Comparison of ENCODE assay signal across 22 mouse cellular contexts in genomic region chr5:20779191-20779590, GRCm38 (mm10).
A peak's percentile ranks its signal among the peaks of the same experiment; 100 is the strongest.
DNase-seq lines count a peak whose midpoint lies in the region; ATAC-seq lines count a peak whose summit lies in the region.
"Had no signal": no experiment of that assay in that cellular context is flagged by ENCODE, and none has a peak within 500 bp of the region (broad histone marks: within the 10 kb centered on the region; RNA-seq: fewer than 3 reads in every experiment).

No protein-coding gene starts in this region.

- DNase-seq in cerebellum, postnatal 10 days: peak; percentile 13 to 35
- DNase-seq in cerebellum, adult 9-10 months: no peak
- DNase-seq in limb, embryonic 10.5 days (ENCODE audit: low spot score): no peak
- DNase-seq in midbrain, embryonic 11.5 days (ENCODE audit: low spot score, missing footprints): no peak
- DNase-seq: adrenal gland, postnatal 25 days; gastrocnemius, adult 2 months; heart, postnatal 4 days; kidney, adult 8-10 months; kidney, postnatal 10 days; right cerebral cortex, adult 18-20 months; right cerebral cortex, postnatal 4 days had no signal

- H3K27me3 ChIP-seq in limb, embryonic 12.5 days: no peaks in the 10 kb centered on the region
- H3K27me3 ChIP-seq in limb, embryonic 10.5 days (ENCODE audit: low read depth, poor library complexity, severe bottlenecking): no peaks in the 10 kb centered on the region
- no peaks in the 10 kb centered on the region for H3K27me3 ChIP-seq in megakaryocyte, embryonic 14.5 days (replicated peaks)
- no peaks in the 10 kb centered on the region for H3K27me3 ChIP-seq in midbrain, embryonic 11.5 days (ENCODE audit: control insufficient read depth, insufficient read depth, low read length)
- H3K27me3 ChIP-seq: intestine, embryonic 15.5 days; lung, embryonic 15.5 days; neural tube, embryonic 15.5 days had no signal

- H3K4me2 ChIP-seq in limb, embryonic 12.5 days: no peak overlapping the region
- no peak overlapping the region for H3K4me2 ChIP-seq in midbrain, embryonic 11.5 days
- H3K4me2 ChIP-seq: intestine, embryonic 15.5 days; liver, embryonic 11.5 days; lung, embryonic 15.5 days; neural tube, embryonic 15.5 days had no signal

- H3K27ac ChIP-seq in limb, embryonic 12.5 days: peak overlapping the region; percentile 36; the same call in 1 of the 2 replicates
- H3K27ac ChIP-seq in limb, embryonic 10.5 days: no peak overlapping the region
- no peak overlapping the region for H3K27ac ChIP-seq in midbrain, embryonic 11.5 days (ENCODE audit: low read depth, low read length)
- H3K27ac ChIP-seq: gastrocnemius, adult 2 months; intestine, embryonic 15.5 days; lung, embryonic 15.5 days; midbrain, embryonic 10.5 days; neural tube, embryonic 15.5 days had no signal

- H3K9ac ChIP-seq in limb, embryonic 12.5 days (replicated peaks): no peak overlapping the region
- H3K9ac ChIP-seq in midbrain, embryonic 11.5 days (ENCODE audit: low read length): no peak overlapping the region
- H3K9ac ChIP-seq: intestine, embryonic 15.5 days; lung, embryonic 15.5 days; neural tube, embryonic 15.5 days had no signal

- WGBS in limb, embryonic 12.5 days: 38% methylated on average over 2 of the region's 2 CpGs
- 76% methylated on average over 2 of the region's 2 CpGs for WGBS in limb, embryonic 10.5 days
- 80% methylated on average over 2 of the region's 2 CpGs for WGBS in midbrain, embryonic 11.5 days

- peaks cover 11% of the 10 kb centered on the region; the same call in 1 of the 2 replicates for H3K4me1 ChIP-seq in limb, embryonic 12.5 days (replicated peaks)
- no peaks in the 10 kb centered on the region for H3K4me1 ChIP-seq in limb, embryonic 10.5 days
- H3K4me1 ChIP-seq in megakaryocyte, embryonic 14.5 days: peaks cover 29% of the 10 kb centered on the region
- H3K4me1 ChIP-seq in midbrain, embryonic 11.5 days (ENCODE audit: control insufficient read depth, insufficient read depth, low read length): no peaks in the 10 kb centered on the region
- H3K4me1 ChIP-seq: intestine, embryonic 15.5 days; lung, embryonic 15.5 days; midbrain, embryonic 10.5 days; neural tube, embryonic 15.5 days had no signal

- ATAC-seq in limb, embryonic 12.5 days (ENCODE audit: insufficient number of reproducible peaks, insufficient read depth, low FRiP score, low TSS enrichment, low read depth): no peak
- no peak for ATAC-seq in megakaryocyte, adult 5-6 weeks (ENCODE audit: poor library complexity, severe bottlenecking)
- ATAC-seq in hematopoietic stem cell, adult 5-6 weeks (replicated peaks in 1 of 2; ENCODE audit: insufficient read depth in 1 of 2, low FRiP score in 2 of 2, low TSS enrichment in 1 of 2, low read depth in 1 of 2, poor library complexity in 2 of 2, severe bottlenecking in 2 of 2): peak; percentile 19 to 43; a peak in 3 of 4 replicates
- ATAC-seq in midbrain, embryonic 11.5 days (ENCODE audit: low FRiP score): no peak
- ATAC-seq: forebrain, embryonic 14.5 days; hindbrain, embryonic 16.5 days; intestine, embryonic 15.5 days had no signal

- H3K9me3 ChIP-seq in limb, embryonic 12.5 days: no peaks in the 10 kb centered on the region
- H3K9me3 ChIP-seq in limb, embryonic 10.5 days (replicated peaks): no peaks in the 10 kb centered on the region
- no peaks in the 10 kb centered on the region for H3K9me3 ChIP-seq in megakaryocyte, embryonic 14.5 days
- H3K9me3 ChIP-seq in midbrain, embryonic 11.5 days (ENCODE audit: control insufficient read depth, low read length): no peaks in the 10 kb centered on the region
- H3K9me3 ChIP-seq: intestine, embryonic 15.5 days; lung, embryonic 15.5 days; midbrain, embryonic 10.5 days; neural tube, embryonic 15.5 days had no signal

- no peak overlapping the region for H3K4me3 ChIP-seq in limb, embryonic 12.5 days (replicated peaks)
- no peak overlapping the region for H3K4me3 ChIP-seq in limb, embryonic 10.5 days
- H3K4me3 ChIP-seq in megakaryocyte, embryonic 14.5 days (replicated peaks): peak overlapping the region; percentile 50
- H3K4me3 ChIP-seq in midbrain, embryonic 11.5 days (ENCODE audit: low read depth, low read length): no peak overlapping the region
- H3K4me3 ChIP-seq: gastrocnemius, adult 2 months; intestine, embryonic 15.5 days; lung, embryonic 15.5 days; midbrain, embryonic 10.5 days; neural tube, embryonic 15.5 days had no signal

- H3K36me3 ChIP-seq in limb, embryonic 12.5 days: peaks cover 11% of the 10 kb centered on the region; the same call in 1 of the 2 replicates
- peaks cover 18% of the 10 kb centered on the region for H3K36me3 ChIP-seq in limb, embryonic 10.5 days
- peaks cover 67% of the 10 kb centered on the region for H3K36me3 ChIP-seq in megakaryocyte, embryonic 14.5 days (replicated peaks; ENCODE audit: low read length)
- H3K36me3 ChIP-seq in midbrain, embryonic 11.5 days (ENCODE audit: control insufficient read depth, insufficient read depth, low read length): no peaks in the 10 kb centered on the region
- H3K36me3 ChIP-seq: intestine, embryonic 15.5 days had no signal

Comparison
In these comparisons a context has a peak if more than half of its experiments do, and no peak if none do; other contexts are left out.
1. DNase-seq: peak in cerebellum, postnatal 10 days (2 of 2); none in cerebellum, adult 9-10 months (single experiment), limb, embryonic 10.5 days (single experiment) and midbrain, embryonic 11.5 days (single experiment).
2. ATAC-seq: peak in hematopoietic stem cell, adult 5-6 weeks (2 of 2); none in limb, embryonic 12.5 days (single experiment), megakaryocyte, adult 5-6 weeks (single experiment) and midbrain, embryonic 11.5 days (single experiment).